Comparison of ENCODE assay signal across 13 mouse cellular contexts in the genomic region with DNA sequence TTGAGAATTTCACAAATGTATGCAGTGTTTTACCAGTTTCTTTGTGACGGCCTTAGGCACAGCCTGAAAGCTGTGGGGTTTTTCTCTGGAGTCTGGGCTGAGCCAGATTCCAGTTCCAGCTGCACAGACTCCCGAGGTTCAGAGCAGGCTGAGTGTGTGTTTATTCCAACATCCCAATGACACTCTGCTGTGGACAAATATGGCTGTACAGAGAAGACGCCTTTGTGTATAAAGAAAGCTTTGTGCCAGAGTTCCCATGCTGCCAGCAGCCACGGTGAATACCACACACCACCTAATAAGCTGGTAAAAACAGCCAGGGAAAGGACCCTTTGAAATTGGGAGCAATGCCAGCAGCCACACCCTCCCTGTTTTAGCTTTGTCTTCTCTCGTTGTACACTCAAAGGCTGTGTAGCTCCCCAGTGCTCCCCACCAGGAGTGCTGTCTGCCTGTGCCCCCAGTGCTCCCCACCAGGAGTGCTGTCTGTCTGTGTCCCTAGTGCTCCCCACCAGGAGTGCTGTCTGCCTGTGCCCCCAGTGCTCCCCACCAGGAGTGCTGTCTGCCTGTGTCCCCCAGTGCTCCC. TPM values are rescaled to one million over a fixed set of nuclear protein-coding genes. Genes with fewer than 3 reads are reported as not detected.
DNase-seq lines count a peak whose midpoint lies in the region; ATAC-seq and TF ChIP-seq lines count a peak whose summit lies in the region.
"Had no signal": no experiment of that assay in that cellular context is flagged by ENCODE, and none has a peak within 500 bp of the region (broad histone marks: within the 10 kb centered on the region; RNA-seq: fewer than 3 reads in every experiment).

No protein-coding gene starts in this region.

- WGBS in lung, embryonic 14.5 days = 34% methylated on average over 5 of the region's 5 CpGs
- WGBS in forebrain, postnatal 0 days = 11% methylated on average over 5 of the region's 5 CpGs

- peak overlapping the region; percentile 81 for H3K27ac ChIP-seq in lung, embryonic 14.5 days (ENCODE audit: low read depth)
- H3K27ac ChIP-seq in forebrain, postnatal 0 days (ENCODE audit: low read depth, low read length) = peak overlapping the region; percentile 50; the same call in 1 of the 2 replicates
- H3K27ac ChIP-seq: heart, embryonic 15.5 days; liver, embryonic 13.5 days had no signal

- H3K9ac ChIP-seq in lung, embryonic 14.5 days = no peak overlapping the region
- H3K9ac ChIP-seq in forebrain, postnatal 0 days = no peak overlapping the region
- H3K9ac ChIP-seq: heart, embryonic 15.5 days; liver, embryonic 13.5 days had no signal

- no peak overlapping the region for H3K4me3 ChIP-seq in lung, embryonic 14.5 days (ENCODE audit: low read depth, low read length)
- H3K4me3 ChIP-seq in forebrain, postnatal 0 days (ENCODE audit: low read depth, low read length) = no peak overlapping the region
- H3K4me3 ChIP-seq: heart, embryonic 15.5 days; liver, embryonic 13.5 days had no signal

- H3K36me3 ChIP-seq in lung, embryonic 14.5 days (ENCODE audit: insufficient read depth) = peaks cover 21% of the 10 kb centered on the region
- peaks cover 9% of the 10 kb centered on the region for H3K36me3 ChIP-seq in forebrain, postnatal 0 days (ENCODE audit: insufficient read depth)

- no peaks in the 10 kb centered on the region for H3K4me1 ChIP-seq in lung, embryonic 14.5 days (ENCODE audit: insufficient read depth)
- no peaks in the 10 kb centered on the region for H3K4me1 ChIP-seq in forebrain, postnatal 0 days (ENCODE audit: insufficient read depth)
- H3K4me1 ChIP-seq: heart, embryonic 15.5 days; liver, embryonic 13.5 days had no signal

- peak; percentile 78 for DNase-seq in lung, embryonic 14.5 days
- no peak for DNase-seq in lung, adult 18-20 months
- peak; percentile 29 for DNase-seq in ZHBTc4 (ENCODE audit: low read depth, low spot score)
- peak; percentile 48 for DNase-seq in forebrain, postnatal 0 days
- no peak for DNase-seq in thymus, postnatal 36 days
- no peak for DNase-seq in cerebellum, postnatal 14 days
- DNase-seq: cerebellum, postnatal 36 days; gastrocnemius, postnatal 14 days; kidney, adult 9 months; liver, embryonic 13.5 days; thymus, adult 2 months had no signal

- H3K4me2 ChIP-seq in lung, embryonic 14.5 days = no peak overlapping the region
- no peak overlapping the region for H3K4me2 ChIP-seq in forebrain, postnatal 0 days (ENCODE audit: low read depth)
- H3K4me2 ChIP-seq: heart, embryonic 15.5 days; liver, embryonic 13.5 days had no signal

- H3K9me3 ChIP-seq in lung, embryonic 14.5 days (ENCODE audit: low read depth, low read length) = no peaks in the 10 kb centered on the region
- no peaks in the 10 kb centered on the region for H3K9me3 ChIP-seq in forebrain, postnatal 0 days (ENCODE audit: low read length)
- H3K9me3 ChIP-seq: heart, embryonic 15.5 days; liver, embryonic 13.5 days had no signal

- TF ChIP-seq CTCF in lung, embryonic 14.5 days (IDR thresholded peaks at IDR 0.05; ENCODE audit: low read depth) = peak; percentile 34
- TF ChIP-seq CTCF in forebrain, postnatal 0 days (IDR thresholded peaks at IDR 0.05; ENCODE audit: low read depth) = peak; percentile 26

- peak; percentile 95 for ATAC-seq in lung, embryonic 14.5 days (ENCODE audit: insufficient read depth)
- ATAC-seq in forebrain, postnatal 0 days = peak; percentile 91
- ATAC-seq in megakaryocyte-erythroid progenitor cell, adult 5-6 weeks (replicated peaks; ENCODE audit: low FRiP score, low TSS enrichment, poor library complexity, severe bottlenecking) = peak; percentile 75

- H3K27me3 ChIP-seq in lung, embryonic 14.5 days (ENCODE audit: insufficient read depth, low read length) = no peaks in the 10 kb centered on the region
- H3K27me3 ChIP-seq in forebrain, postnatal 0 days (ENCODE audit: insufficient read depth, low read length) = no peaks in the 10 kb centered on the region
- H3K27me3 ChIP-seq: heart, embryonic 15.5 days; liver, embryonic 13.5 days had no signal

RNA-seq across cellular contexts. Expression of a gene that starts 10.9 kb away (rescaled TPM):
- polyA plus RNA-seq in lung, embryonic 14.5 days (2014; fragmentation: Nextera tagmentation; extraction: Ambion mirVana) = 7.3 and 7.5 TPM in 2 replicates
- 1.0 and 1.6 TPM in 2 replicates for total RNA-seq in forebrain, postnatal 0 days (2014; rRNA removed)
- polyA plus RNA-seq in forebrain, postnatal 0 days (2015; fragmentation: Nextera tagmentation; extraction: Ambion mirVana) = 0.79 and 1.6 TPM in 2 replicates
- total RNA-seq in megakaryocyte-erythroid progenitor cell, adult 5-6 weeks (2014; fragmentation: Nextera tagmentation) = not detected in 2 replicates
- total RNA-seq in megakaryocyte-erythroid progenitor cell, adult 5-6 weeks (2017) = not detected in 2 replicates
- polyA plus RNA-seq: liver, embryonic 13.5 days had no signal

RNA-seq across cellular contexts. Expression of a gene that starts 15.3 kb away (rescaled TPM):
- polyA plus RNA-seq in lung, embryonic 14.5 days (2014; fragmentation: Nextera tagmentation; extraction: Ambion mirVana) = 14.2 and 14.6 TPM in 2 replicates
- total RNA-seq in forebrain, postnatal 0 days (2014; rRNA removed) = 23.9 and 27.8 TPM in 2 replicates
- 4.7 and 6.0 TPM in 2 replicates for polyA plus RNA-seq in forebrain, postnatal 0 days (2015; fragmentation: Nextera tagmentation; extraction: Ambion mirVana)
- total RNA-seq in megakaryocyte-erythroid progenitor cell, adult 5-6 weeks (2014; fragmentation: Nextera tagmentation) = 11.2 and 12.9 TPM in 2 replicates
- 7.3 and 9.1 TPM in 2 replicates for total RNA-seq in megakaryocyte-erythroid progenitor cell, adult 5-6 weeks (2017)

RNA-seq across cellular contexts. Expression of a gene that starts 33.3 kb away (rescaled TPM):
- 106 and 121 TPM in 2 replicates for polyA plus RNA-seq in lung, embryonic 14.5 days (2014; fragmentation: Nextera tagmentation; extraction: Ambion mirVana)
- total RNA-seq in forebrain, postnatal 0 days (2014; rRNA removed) = 12.6 and 20.3 TPM in 2 replicates
- polyA plus RNA-seq in forebrain, postnatal 0 days (2015; fragmentation: Nextera tagmentation; extraction: Ambion mirVana) = 82.6 and 83.2 TPM in 2 replicates
- total RNA-seq in megakaryocyte-erythroid progenitor cell, adult 5-6 weeks (2014; fragmentation: Nextera tagmentation) = 94.4 and 113 TPM in 2 replicates
- 115 and 125 TPM in 2 replicates for total RNA-seq in megakaryocyte-erythroid progenitor cell, adult 5-6 weeks (2017)

RNA-seq across cellular contexts. Expression of a gene that starts 43.5 kb away (rescaled TPM):
- polyA plus RNA-seq in lung, embryonic 14.5 days (2014; fragmentation: Nextera tagmentation; extraction: Ambion mirVana) = 1.1 TPM in 2 replicates
- 1.0 and 1.1 TPM in 2 replicates for total RNA-seq in forebrain, postnatal 0 days (2014; rRNA removed)
- 0.35 and 0.74 TPM in 2 replicates for polyA plus RNA-seq in forebrain, postnatal 0 days (2015; fragmentation: Nextera tagmentation; extraction: Ambion mirVana)
- total RNA-seq in megakaryocyte-erythroid progenitor cell, adult 5-6 weeks (2014; fragmentation: Nextera tagmentation) = 1.0 and 1.3 TPM in 2 replicates
- total RNA-seq in megakaryocyte-erythroid progenitor cell, adult 5-6 weeks (2017) = 0.57 TPM in 1 of 2 replicates, not detected in the other

Comparison
In these comparisons a context has a peak if more than half of its experiments do, and no peak if none do; other contexts are left out.
1. DNase-seq: peak in lung, embryonic 14.5 days (single experiment), ZHBTc4 (single experiment) and forebrain, postnatal 0 days (single experiment); none in lung, adult 18-20 months (0 of 2), thymus, postnatal 36 days (0 of 2) and cerebellum, postnatal 14 days (0 of 2).
2. Peak in every context shown above with its lines, with median percentiles within 50 percentile points of each other: ATAC-seq.